Mouse (Mus musculus): Measurements from ENCODE around the gene Cldnd2. TPM values are rescaled to one million over a fixed set of nuclear protein-coding genes. Genes with fewer than 3 reads are reported as not detected.
A peak's percentile ranks its signal among the peaks of the same experiment; 100 is the strongest.
"Not testable (repeated sequence)": the region's sequence is repeated elsewhere in the genome, so short reads cannot be mapped to it uniquely, and the experiment has no call there.

Cldnd2 gene
- total RNA-seq (2014; fragmentation: Nextera tagmentation) (2.4 TPM in 1 of 2 replicates, not detected in the other), total RNA-seq (2017) (0.52 TPM in 1 of 2 replicates, not detected in the other)

GRCm38 (mm10) chr7:43440482-43440881 is at the start of gene Cldnd2:
Gene Cldnd2, plus strand, starts transcription at chr7:43440782.
- no peak for ATAC-seq (replicated peaks; ENCODE audit: poor library complexity, severe bottlenecking)

DNA sequence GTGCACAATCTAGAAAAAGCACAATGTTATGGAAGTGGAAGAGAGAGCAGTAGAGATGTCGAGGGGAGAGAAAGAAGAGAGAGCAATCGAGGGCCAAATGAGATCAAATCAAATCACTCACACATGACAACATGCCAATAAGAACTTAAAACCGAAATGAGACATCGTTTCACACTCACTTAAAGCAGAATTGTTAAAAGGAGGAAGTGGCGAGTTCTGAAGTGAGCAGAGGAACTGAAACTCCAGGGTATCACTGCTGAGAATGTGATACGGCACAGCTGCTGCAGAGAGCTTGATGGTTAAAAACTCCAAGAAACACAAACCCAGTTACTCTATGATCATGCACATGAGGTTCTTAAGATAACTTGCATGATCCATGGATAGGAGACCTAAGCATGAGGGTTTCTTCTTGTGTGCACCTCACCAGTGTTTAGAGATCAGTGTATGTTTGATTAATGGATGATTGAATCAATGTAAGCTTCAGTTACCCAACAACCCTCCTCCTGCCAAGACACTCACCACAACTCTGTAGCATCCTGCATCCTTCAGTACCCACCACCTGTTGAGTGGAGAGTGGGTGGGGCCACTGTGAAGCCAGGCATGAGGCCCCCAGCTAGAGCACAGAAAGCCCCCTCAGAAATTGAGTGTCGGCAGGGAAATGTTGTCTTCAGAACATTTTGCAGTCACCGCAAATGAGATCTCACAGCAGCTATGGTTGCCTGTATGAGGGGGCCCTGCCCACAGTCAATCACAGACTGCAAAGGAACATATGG is 48.0 kb upstream of the Cldnd2 start:
- peak; percentile 83 for ATAC-seq (replicated peaks; ENCODE audit: poor library complexity, severe bottlenecking)

DNA sequence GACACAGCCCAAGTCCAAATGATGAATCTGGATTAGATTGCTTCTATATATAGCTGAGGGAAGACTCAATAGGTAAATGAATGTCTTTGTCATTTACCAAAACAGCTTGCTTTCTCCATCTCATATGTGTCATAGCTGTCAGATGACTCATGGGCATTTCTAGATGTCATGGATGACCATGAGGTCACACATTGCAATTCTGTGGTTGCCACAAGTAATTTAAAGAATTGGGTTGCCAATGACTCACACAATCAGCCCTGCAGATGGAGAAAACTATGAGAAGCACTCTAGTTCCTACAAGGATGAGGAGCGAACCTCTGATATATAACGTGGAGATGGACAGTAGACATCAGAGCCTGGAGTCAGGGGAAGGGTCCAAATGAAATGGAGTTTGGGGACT is 41.1 kb upstream of the Cldnd2 start:
- ATAC-seq (replicated peaks; ENCODE audit: poor library complexity, severe bottlenecking), result no peak

DNA sequence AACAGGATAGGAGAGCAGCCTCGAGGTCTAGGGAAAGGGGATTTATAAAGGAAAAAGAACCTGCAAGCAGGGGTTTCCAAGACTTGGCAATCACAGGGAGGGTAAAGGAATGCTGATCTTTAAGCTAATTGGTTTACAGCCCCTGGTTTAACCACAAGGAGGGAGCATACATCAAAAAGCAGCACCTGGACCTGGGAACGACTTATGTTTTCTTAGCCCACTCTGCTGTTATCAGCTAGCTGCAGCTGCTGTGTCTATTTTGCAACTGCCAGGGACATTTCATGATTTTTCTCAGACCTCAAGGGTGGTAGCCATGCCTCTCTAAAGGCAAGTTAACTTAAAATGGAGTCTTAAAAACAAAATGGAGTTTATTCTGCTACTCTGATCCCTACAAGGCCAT is 37.9 kb upstream of the Cldnd2 start:
- ATAC-seq (replicated peaks; ENCODE audit: poor library complexity, severe bottlenecking), result no peak

GRCm38 (mm10) chr7:43407573-43407972 is 33.0 kb upstream of the Cldnd2 start:
- ATAC-seq (replicated peaks; ENCODE audit: poor library complexity, severe bottlenecking), result 0 out of 2 replicates have a peak, but pooled peaks have one; percentile 10

DNA sequence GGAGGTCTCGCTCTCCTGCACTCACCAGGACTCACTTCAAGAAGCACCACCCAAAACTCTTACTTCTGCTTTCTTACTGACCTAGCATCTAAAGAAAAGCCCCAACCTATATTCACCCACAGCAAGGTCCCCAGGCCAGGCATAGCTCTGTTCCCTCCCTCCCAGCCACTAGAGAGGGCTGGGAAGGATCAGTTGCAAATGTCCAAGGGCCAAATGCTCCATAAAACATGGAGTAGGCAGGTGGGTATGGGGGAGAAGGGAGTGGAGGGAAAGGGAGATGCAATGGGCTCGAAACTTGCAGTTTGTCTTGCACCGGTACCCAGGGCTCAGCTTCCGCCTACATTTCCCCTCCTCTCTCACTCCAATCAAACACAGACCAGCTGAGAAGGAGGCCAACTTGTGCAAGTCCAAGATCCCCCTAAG is 32.4 kb upstream of the Cldnd2 start, which contains the start of gene Siglecg:
Gene Siglecg (plus strand): TSS at position 74 of the 423 bp plus-strand sequence.
- ATAC-seq (replicated peaks; ENCODE audit: poor library complexity, severe bottlenecking), result peak; percentile 80

DNA sequence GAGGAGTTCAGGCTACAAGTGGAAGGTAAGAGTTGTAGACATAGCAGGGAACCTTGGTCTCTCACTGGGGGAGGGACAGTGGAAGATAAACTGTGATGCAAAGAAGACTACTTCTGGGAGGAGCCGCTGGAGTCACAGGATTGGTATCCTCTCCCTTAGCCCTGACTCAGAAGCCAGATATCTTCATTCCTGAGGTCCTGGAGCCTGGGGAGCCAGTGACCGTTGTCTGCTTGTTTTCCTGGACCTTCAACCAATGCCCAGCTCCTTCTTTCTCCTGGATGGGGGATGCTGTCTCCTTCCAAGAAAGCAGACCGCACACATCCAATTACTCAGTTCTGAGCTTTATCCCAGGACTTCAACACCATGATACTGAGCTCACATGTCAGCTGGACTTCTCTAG is 31.5 kb upstream of the Cldnd2 start:
- no peak for ATAC-seq (replicated peaks; ENCODE audit: poor library complexity, severe bottlenecking)

DNA sequence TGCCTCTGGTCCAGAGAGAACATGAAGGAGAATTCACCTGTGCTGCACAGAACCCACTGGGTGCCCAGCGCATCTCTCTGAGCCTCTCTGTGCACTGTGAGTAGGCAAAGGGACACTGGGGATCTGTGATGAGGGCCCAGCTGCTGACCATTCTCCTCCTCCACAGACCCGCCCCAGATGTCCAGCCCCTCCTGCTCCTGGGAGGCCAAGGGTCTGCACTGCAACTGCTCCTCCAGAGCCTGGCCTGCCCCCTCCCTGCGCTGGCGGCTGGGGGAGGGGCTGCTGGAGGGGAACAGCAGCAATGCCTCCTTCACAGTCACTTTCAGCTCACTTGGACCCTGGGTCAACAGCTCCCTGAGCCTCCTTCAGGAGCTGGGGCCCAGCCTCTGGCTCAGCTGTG is 28.9 kb upstream of the Cldnd2 start:
- not testable (repeated sequence) for ATAC-seq (replicated peaks; ENCODE audit: poor library complexity, severe bottlenecking)

DNA sequence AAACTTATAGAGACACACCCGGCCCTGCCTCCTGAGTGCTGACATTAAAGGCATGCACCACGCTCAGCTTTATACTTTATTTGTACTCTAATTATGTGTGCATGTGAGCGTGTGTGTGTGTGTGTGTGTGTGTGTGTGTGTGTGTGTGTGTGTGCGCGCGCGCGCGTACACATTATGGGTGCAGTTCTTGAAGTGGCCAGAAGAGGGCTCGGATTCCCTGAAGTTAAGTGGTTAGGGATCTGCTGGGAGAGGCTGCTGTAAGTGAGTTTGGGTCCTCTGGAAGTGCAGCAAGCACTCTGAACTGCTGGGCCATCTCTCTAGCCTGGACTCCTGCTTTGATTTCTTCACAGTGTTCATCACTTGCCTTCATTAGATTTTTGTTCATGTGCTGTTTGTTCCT is 23.3 kb upstream of the Cldnd2 start:
- ATAC-seq (replicated peaks; ENCODE audit: poor library complexity, severe bottlenecking), result no peak

DNA sequence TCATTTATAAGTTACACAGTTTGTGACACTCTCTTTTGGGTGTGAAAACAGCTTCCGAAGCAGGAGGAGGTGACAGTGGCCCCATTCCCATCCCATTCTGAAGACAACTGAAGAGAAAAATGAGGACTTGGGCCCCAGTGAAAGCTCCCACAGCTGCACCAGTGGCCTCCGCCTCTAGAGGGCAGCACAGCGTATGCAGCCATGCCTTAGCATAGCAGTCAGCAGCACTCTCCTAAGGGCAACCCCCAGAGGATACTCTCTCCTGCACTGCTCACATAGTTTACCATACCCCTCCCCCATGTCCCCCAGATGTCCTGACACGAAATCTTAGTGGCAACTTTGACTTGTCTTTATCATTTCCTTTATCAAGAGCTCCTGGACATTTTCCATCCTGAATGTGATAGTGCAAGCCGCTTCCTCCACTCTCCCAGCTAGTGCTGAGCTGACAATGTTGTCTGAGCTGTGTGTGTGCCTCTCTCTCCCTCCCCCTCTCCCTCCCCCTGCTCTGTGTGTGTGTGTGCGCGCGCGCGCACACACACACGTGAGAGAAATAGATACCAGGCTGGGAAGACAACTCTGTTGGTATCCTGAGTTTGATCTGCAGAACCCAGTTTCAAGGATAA is 17.5 kb upstream of the Cldnd2 start:
- peak; percentile 93 for ATAC-seq (replicated peaks; ENCODE audit: poor library complexity, severe bottlenecking)

- no peak for ATAC-seq (replicated peaks; ENCODE audit: poor library complexity, severe bottlenecking)
Observed at GRCm38 (mm10) chr7:43423991-43424625, 16.5 kb upstream of the Cldnd2 start.

GRCm38 (mm10) chr7:43427406-43427805 is 13.2 kb upstream of the Cldnd2 start, which contains the start of gene Lim2:
Gene Lim2, plus strand, starts transcription at chr7:43427670.
- no peak for ATAC-seq (replicated peaks; ENCODE audit: poor library complexity, severe bottlenecking)

DNA sequence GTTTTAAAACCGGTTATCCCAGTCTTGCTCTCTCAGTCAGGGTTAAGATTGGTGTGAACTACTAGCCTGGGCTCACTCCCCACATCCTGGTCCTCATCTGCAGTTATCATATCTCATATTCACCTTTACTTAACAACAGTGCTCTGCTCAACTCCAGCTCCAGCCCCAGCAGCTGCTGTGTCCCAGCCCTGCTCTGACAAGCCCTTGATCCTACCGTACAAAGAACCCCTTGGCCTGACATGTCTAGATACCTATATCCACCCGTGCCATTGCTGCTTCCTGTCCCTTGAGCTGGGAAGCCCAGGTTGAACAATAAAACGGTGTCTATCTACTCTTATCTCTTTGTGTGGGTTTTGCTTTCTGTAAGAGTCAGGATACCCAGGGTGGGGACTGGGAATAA is 11.1 kb upstream of the Cldnd2 start:
- no peak for ATAC-seq (replicated peaks; ENCODE audit: poor library complexity, severe bottlenecking)

DNA sequence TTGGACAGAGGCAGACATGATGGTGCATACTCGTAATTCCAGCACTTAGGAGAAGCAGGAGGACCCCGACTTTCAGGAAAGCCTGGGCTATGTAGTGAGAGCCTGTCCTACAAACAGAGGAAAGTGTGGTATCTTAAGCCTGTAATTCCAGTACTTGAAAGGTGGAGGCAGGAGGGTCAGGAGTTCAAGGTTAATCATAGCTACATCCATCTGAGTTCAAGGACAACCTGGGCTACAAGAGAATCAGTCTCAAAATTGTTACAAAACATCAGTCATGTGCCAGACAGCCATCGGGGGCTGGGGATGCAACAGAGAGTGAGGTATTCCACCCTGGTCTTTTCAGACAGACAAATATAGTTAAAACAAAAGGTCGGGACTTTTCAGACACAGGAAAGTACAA is 7.7 kb upstream of the Cldnd2 start:
- ATAC-seq (replicated peaks; ENCODE audit: poor library complexity, severe bottlenecking), result no peak

- ATAC-seq (replicated peaks; ENCODE audit: poor library complexity, severe bottlenecking), result no peak
Observed at GRCm38 (mm10) chr7:43434676-43435075, 5.9 kb upstream of the Cldnd2 start.

DNA sequence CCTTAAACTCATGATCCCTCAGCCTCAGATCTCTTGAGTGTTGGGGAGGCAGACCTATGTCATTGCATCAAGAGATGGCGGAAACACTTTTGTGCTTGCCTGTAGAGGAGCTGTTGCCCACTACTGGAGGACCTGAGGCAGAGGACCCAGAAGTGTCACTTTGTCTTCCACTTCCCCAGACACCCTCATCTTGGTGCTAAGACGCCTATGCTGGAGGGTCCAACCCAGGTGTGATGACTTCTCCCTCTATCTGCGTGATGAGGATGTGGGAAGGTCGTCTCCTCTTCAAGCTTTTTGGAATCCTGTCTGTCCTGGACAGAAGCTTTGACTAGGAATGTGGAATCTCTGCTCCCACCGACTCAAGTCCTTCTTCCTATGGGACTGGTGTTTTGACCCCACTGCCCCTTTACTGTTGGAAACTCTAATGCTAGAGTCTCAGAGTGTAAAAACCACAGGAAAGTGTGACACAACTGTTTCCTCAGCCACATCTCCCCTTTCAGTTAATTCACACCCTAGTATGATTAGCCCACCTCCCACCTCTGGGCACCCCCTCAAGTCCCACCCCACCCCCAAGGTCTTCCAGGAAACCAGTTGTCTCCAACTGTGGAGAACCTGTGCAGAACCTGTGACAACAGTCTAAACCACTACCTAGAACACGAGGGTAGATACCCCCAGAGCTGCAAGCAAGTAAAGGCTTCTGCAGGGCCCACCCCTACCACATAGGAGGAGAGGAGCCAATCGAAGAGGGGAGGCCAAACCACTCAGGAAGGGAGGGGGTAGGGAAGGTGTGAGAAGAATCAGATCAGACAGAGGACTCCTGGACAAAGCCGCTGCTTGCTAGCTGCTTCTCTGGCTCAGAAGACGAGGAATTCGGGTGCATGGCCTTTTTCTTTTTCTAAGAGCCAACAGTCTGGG is 4.0 kb upstream of the Cldnd2 start, which contains the start of gene Nkg7:
Gene Nkg7 (plus strand): TSS at position 733 of the 915 bp plus-strand sequence.
- ATAC-seq (replicated peaks; ENCODE audit: poor library complexity, severe bottlenecking), result peak; percentile 57

- ATAC-seq (replicated peaks; ENCODE audit: poor library complexity, severe bottlenecking), result no peak
Observed at GRCm38 (mm10) chr7:43438611-43439010, 2.0 kb upstream of the Cldnd2 start.

- ATAC-seq (replicated peaks; ENCODE audit: poor library complexity, severe bottlenecking), result no peak
Observed at GRCm38 (mm10) chr7:43441071-43441470, 489 bp downstream of the Cldnd2 start.

DNA sequence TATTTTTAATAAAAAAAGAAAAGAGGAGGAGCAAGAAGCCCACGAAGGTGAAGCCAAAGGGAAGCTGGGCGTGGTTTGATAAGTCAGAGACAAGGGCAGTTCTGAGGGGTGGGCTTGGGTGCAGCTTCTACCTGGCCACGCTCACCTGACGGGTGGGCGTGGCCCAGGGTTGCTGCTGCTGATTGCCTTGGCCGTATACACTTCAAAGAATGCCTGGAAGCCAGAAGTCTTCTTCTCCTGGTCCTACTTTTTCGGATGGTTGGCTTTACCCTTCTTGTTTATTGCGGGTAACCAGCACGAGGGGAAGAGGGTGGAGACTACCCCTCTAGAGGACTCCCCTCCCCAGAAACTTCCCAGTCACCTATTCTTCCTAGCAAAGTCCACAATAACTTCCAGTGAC is 2.1 kb downstream of the Cldnd2 start:
- no peak for ATAC-seq (replicated peaks; ENCODE audit: poor library complexity, severe bottlenecking)

All from granulocyte monocyte progenitor cell, adult 5-6 weeks (primary cell).